Mouse (Mus musculus): ENCODE measurements around the gene Polr1c.

The Polr1c gene

DNA sequence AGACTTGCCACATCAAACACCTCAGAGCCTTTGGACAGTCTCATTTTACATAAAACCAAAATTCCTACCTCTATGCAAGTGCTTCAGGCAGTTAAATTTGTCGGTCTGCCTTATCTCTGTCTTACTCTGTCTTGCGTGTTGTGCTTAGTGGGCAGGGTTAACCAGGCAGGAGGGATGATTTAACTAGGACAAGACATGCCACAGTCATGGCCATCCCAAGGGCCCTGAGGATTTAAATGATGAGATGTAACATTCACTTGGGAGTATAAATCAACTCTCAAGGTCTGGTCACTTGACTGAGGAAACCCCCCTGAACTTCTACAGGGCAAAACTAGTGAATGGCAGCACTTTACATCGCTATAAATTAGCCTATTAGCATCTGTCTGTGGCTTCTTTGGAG lies 26.3 kb downstream of the Polr1c start:
- DNase-seq (ENCODE audit: low spot score in 2 of 2), result no peak

DNA sequence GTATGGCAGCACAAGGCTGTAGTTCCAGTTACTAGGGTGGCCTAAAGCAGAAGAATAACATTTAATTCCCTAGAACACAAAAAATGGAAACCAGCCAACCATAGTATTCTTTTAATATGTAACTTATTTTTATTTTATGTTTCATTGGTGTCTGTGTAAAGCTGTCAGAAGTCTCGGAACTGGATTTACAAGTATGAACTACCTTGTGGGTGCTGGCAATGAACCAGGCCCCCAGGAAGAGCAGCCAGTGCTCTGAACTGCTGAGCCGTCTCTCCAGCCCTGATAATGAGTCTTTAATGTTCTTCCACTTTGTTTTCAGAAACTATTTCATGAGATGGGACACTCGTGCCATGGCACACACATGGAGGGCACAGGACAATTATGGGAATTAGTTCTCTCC lies 37.3 kb downstream of the Polr1c start:
- no peak for DNase-seq (ENCODE audit: low spot score in 2 of 2)

DNA sequence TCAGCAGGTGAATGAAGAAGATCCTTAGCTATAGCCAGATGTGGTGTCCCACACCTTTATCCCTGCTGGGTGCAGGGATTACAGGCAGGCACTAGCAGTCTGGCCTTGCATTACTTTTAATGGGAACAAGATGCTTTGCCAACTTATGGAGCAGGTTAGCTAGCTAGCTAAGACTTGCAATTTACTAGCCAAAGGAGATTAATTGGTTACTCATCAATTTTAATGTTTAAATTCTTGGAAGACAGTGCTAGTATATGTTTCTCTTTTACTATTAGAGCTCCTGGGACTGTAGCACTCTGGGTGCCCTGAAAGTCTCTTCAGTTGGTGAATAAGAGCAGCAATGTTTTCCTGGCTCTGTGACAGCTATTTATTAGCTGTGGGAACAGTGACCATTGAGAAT lies 41.2 kb downstream of the Polr1c start:
- no peak for DNase-seq (ENCODE audit: low spot score in 2 of 2)

DNA sequence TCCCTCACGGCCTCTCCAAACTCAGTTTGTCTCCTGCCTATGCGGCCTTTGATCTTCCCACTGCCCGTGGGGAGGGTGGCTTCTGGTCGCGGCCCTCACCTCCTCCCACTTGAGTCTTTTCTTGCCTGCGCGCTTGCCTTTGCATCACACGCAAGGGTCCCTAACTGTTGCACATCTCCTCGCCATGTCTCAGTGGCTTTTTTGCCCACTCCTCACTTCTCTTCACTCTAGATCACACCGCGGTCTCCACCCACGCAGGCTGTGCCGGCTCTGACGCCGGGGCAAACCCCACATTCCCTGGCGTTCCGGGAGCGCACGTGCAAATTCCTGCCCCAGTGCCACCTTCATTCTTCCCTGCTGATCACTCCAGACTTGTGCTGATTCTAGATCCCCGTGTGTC lies 44.8 kb downstream of the Polr1c start:
- DNase-seq (ENCODE audit: low spot score in 2 of 2), result no peak

DNA sequence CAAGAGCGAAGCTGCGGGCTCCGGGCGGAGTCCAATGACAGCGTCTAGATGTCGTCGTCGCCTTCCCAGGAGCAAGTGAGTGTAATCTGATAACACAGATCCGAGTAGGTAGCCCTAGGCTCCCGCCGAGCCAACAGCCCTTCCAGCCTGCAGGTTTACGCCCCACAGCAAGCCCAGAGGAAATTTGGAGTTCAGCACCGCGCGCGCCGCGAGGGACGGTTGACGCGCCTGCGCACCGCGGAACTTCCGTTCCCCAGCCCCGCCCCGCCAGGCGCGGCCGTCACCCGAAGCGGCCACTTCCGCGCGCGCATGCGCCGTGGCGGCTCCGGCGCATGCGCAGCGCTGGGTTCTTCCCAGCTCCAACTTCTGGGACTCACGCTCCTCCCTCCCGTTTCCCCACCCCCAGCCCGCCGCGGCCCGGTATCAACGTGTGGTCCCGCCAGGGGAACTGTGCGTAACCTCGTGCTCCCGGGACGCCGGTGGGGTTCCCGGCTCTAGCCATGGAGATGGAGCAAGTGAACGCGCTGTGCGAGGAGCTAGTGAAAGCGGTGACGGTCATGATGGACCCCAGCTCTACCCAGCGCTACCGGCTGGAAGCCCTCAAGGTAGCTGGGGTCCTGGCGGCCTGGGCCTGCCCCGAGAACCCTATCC lies 45.3 kb downstream of the Polr1c start, which contains the start of the genes Polh and Xpo5:
Gene Polh (minus strand): TSS at position 225 of the 651 bp plus-strand sequence.
Gene Xpo5 (plus strand): TSS at position 362 of the 651 bp plus-strand sequence.
- peak; percentile 92 to 93 for DNase-seq (ENCODE audit: low spot score in 2 of 2)

DNA sequence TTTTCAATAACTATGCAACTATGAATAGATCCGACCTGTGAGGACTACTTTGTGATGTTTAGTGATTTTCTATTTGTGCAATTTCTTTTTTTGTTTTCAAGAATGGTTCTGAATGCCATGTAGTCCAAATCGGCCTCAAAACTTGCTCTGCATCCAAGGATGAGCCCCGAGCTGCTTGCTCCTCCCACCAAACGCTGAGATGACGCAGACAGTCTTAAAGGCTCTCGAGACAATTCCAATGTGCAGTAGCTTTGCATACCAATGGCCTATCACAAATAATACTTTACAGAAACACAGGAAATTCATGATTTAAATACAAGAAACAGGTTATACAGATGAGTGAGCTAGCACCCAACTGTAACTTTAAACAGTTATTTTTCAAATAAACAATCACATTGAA lies 46.7 kb downstream of the Polr1c start:
- DNase-seq (ENCODE audit: low spot score in 2 of 2), result peak in 1 of 2 experiments; percentile 11

Data from spleen, postnatal 36 days (tissue).